Mouse (Mus musculus) midbrain, postnatal 0 days (tissue): ENCODE measurements around the gene Zfp683. TPM values are rescaled to one million over a fixed set of nuclear protein-coding genes. Genes with fewer than 3 reads are reported as not detected.

Source experiments
- ATAC-seq: fragments of 200-750 bp; cut with Nextera tagmentation; 2 replicates; pipeline ENCODE4 v1.8.0; 2017; ENCODE audit warnings: moderate number of reproducible peaks, mild to moderate bottlenecking, moderate TSS enrichment, moderate library complexity; ENCODE audit not compliant: low FRiP score
- DNase-seq: peaks from one replicate; pipeline ENCODE4 v3.0.0-alpha.2; 2015; ENCODE audit warnings: low spot score
- H3K27ac ChIP-seq: fragments of 300-500 bp; sonication (generic); 2 replicates; pipeline ENCODE4 v1.5.1; 2014; ENCODE audit warnings: low read depth, mild to moderate bottlenecking, low read length, mixed read lengths
- H3K27me3 ChIP-seq: fragments of 300-500 bp; sonication (generic); 2 replicates; pipeline ENCODE4 v1.6.1; 2014; ENCODE audit warnings: low read length, control low read depth, mixed read lengths; ENCODE audit not compliant: insufficient read depth
- H3K36me3 ChIP-seq: fragments of 300-500 bp; sonication (generic); 2 replicates; pipeline ENCODE4 v1.6.1; 2014; ENCODE audit warnings: low read length, control low read depth, mixed read lengths; ENCODE audit not compliant: insufficient read depth
- H3K4me1 ChIP-seq: fragments of 300-500 bp; sonication (generic); 2 replicates; pipeline ENCODE4 v1.6.1; 2014; ENCODE audit warnings: mild to moderate bottlenecking, control low read depth, antibody characterized with exemption, low read length, mixed read lengths; ENCODE audit not compliant: insufficient read depth
- H3K4me2 ChIP-seq: fragments of 300-500 bp; sonication (generic); 2 replicates; pipeline ENCODE4 v1.6.1; 2014; ENCODE audit warnings: low read depth, mild to moderate bottlenecking, low read length, mixed read lengths; ENCODE audit not compliant: poor library complexity, severe bottlenecking
- H3K4me3 ChIP-seq: fragments of 300-500 bp; sonication (generic); 2 replicates; pipeline ENCODE4 v1.5.1; 2014; ENCODE audit warnings: low read depth, mild to moderate bottlenecking, low read length, moderate library complexity
- H3K9ac ChIP-seq: fragments of 300-500 bp; sonication (generic); replicated peaks from 2 replicates; pipeline ENCODE4 v1.6.1; 2014; ENCODE audit warnings: mild to moderate bottlenecking, low read length, moderate library complexity, mixed read lengths; ENCODE audit not compliant: poor library complexity, severe bottlenecking
- H3K9me3 ChIP-seq: fragments of 300-500 bp; sonication (generic); 2 replicates; pipeline ENCODE4 v1.6.1; 2016; ENCODE audit warnings: low read length, control low read depth
- CTCF ChIP-seq: IDR thresholded peaks from 2 replicates; pipeline ENCODE4 v1.5.1; 2016; ENCODE audit warnings: antibody characterized with exemption, mild to moderate bottlenecking
- WGBS: fragments of 180-500 bp; shearing (Covaris S2); extraction: QIAGEN DNeasy Blood & Tissue Kit; methylation state at CpG from one replicate; pipeline ENCODE4 v1.1.7; 2014; 5-methylcytosine and 5-hydroxymethylcytosine counted together
- polyA plus RNA-seq: library from polyadenylated mRNA; unstranded; fragments of >200 nt; fragmentation: Nextera tagmentation; extraction: Ambion mirVana; gene quantifications from 2 replicates; pipeline ENCODE4 v1.2.1, GENCODE M21; 2015
- total RNA-seq: library from RNA; depleted of rRNA; stranded (reverse); fragments of >200 nt; gene quantifications from 2 replicates; pipeline ENCODE4 v1.2.3, GENCODE M21; 2014; rRNA removed

The Zfp683 gene
- total and polyA plus RNA-seq, 2 experiments from 2014 or later: not detected

GRCm38 (mm10) chr4:134108196-134108595, 54.6 kb downstream of the Zfp683 start:
- Histone ChIP-seq H3K27me3 (no peaks in the 10 kb centered on the region), H3K36me3 (no peaks in the 10 kb centered on the region), H3K4me3 (no peak overlapping the region), H3K4me1 (no peaks in the 10 kb centered on the region), H3K27ac (no peak overlapping the region), H3K9me3 (no peaks in the 10 kb centered on the region), H3K4me2 (no peak overlapping the region), H3K9ac (no peak overlapping the region)
- ATAC-seq (no peak), DNase-seq (no peak)
- WGBS: 73% methylated on average over 5 of the region's 5 CpGs
- no peak for TF ChIP-seq CTCF

Other genes with a start within 250 kb of the Zfp683 start
- 25.2 and 30.9 TPM in 2 replicates for gene Rps6ka1, start 166.0 kb upstream of the Zfp683 start, total RNA-seq
- gene Rps6ka1, start 166.0 kb upstream of the Zfp683 start, polyA plus RNA-seq: 20.4 and 21.6 TPM in 2 replicates
- gene Hmgn2, start 85.2 kb upstream of the Zfp683 start, total RNA-seq: 231 and 262 TPM in 2 replicates
- gene Hmgn2, start 85.2 kb upstream of the Zfp683 start, polyA plus RNA-seq: 858 and 919 TPM in 2 replicates
- 45.6 and 46.2 TPM in 2 replicates for gene Dhdds, start 52.9 kb upstream of the Zfp683 start, total RNA-seq
- gene Dhdds, start 52.9 kb upstream of the Zfp683 start, polyA plus RNA-seq: 38.3 and 42.6 TPM in 2 replicates
- 0.05 and 0.57 TPM in 2 replicates for gene Lin28a, start 35.0 kb upstream of the Zfp683 start, total RNA-seq
- gene Lin28a, start 35.0 kb upstream of the Zfp683 start, polyA plus RNA-seq: 0.04 and 0.13 TPM in 2 replicates
- 4.2 and 4.5 TPM in 2 replicates for gene Crybg2, start 7.0 kb downstream of the Zfp683 start, total RNA-seq
- gene Crybg2, start 7.0 kb downstream of the Zfp683 start, polyA plus RNA-seq: 7.7 and 8.4 TPM in 2 replicates
- 0.66 TPM in 1 of 2 replicates, not detected in the other for gene Cd52, start 41.2 kb downstream of the Zfp683 start, total RNA-seq
- 2.0 and 2.7 TPM in 2 replicates for gene Cd52, start 41.2 kb downstream of the Zfp683 start, polyA plus RNA-seq
- gene Ubxn11, start 48.7 kb downstream of the Zfp683 start, total RNA-seq: 4.9 and 8.4 TPM in 2 replicates
- gene Ubxn11, start 48.7 kb downstream of the Zfp683 start, polyA plus RNA-seq: 11.2 and 13.7 TPM in 2 replicates
- gene Sh3bgrl3, start 75.0 kb downstream of the Zfp683 start, total RNA-seq: 162 and 224 TPM in 2 replicates
- 565 and 583 TPM in 2 replicates for gene Sh3bgrl3, start 75.0 kb downstream of the Zfp683 start, polyA plus RNA-seq
- gene Cep85, start 133.3 kb downstream of the Zfp683 start, total RNA-seq: 10.0 and 12.5 TPM in 2 replicates
- 13.3 and 14.8 TPM in 2 replicates for gene Cep85, start 133.3 kb downstream of the Zfp683 start, polyA plus RNA-seq
- not detected in 2 replicates for gene Gm7534, start 149.2 kb downstream of the Zfp683 start, total RNA-seq
- gene Gm7534, start 149.2 kb downstream of the Zfp683 start, polyA plus RNA-seq: not detected in 2 replicates
- gene Catsper4, start 173.5 kb downstream of the Zfp683 start, total RNA-seq: 0.38 TPM in 1 of 2 replicates, not detected in the other
- gene Catsper4, start 173.5 kb downstream of the Zfp683 start, polyA plus RNA-seq: 0.16 TPM in 1 of 2 replicates, not detected in the other
- 0.27 and 0.38 TPM in 2 replicates for gene Cnksr1, start 184.6 kb downstream of the Zfp683 start, total RNA-seq
- gene Cnksr1, start 184.6 kb downstream of the Zfp683 start, polyA plus RNA-seq: 0.13 and 0.28 TPM in 2 replicates
- gene E130218I03Rik, start 189.8 kb downstream of the Zfp683 start, total RNA-seq: not detected in 2 replicates
- gene E130218I03Rik, start 189.8 kb downstream of the Zfp683 start, polyA plus RNA-seq: 0.31 and 0.49 TPM in 2 replicates
- gene Zfp593, start 191.8 kb downstream of the Zfp683 start, total RNA-seq: 10.6 and 15.4 TPM in 2 replicates
- 9.2 and 11.1 TPM in 2 replicates for gene Zfp593, start 191.8 kb downstream of the Zfp683 start, polyA plus RNA-seq
- gene Gm30191, start 193.1 kb downstream of the Zfp683 start, total RNA-seq: not detected in 2 replicates
- 0.37 and 0.42 TPM in 2 replicates for gene Gm30191, start 193.1 kb downstream of the Zfp683 start, polyA plus RNA-seq
- gene Grrp1, start 200.3 kb downstream of the Zfp683 start, total RNA-seq: 18.0 and 27.1 TPM in 2 replicates
- 15.7 and 17.8 TPM in 2 replicates for gene Grrp1, start 200.3 kb downstream of the Zfp683 start, polyA plus RNA-seq
- gene Pdik1l, start 234.1 kb downstream of the Zfp683 start, total RNA-seq: 44.8 and 49.7 TPM in 2 replicates
- 27.6 and 30.8 TPM in 2 replicates for gene Pdik1l, start 234.1 kb downstream of the Zfp683 start, polyA plus RNA-seq